Mouse (Mus musculus) cerebellum, adult 11-12 months (tissue): Measurements from ENCODE around the gene Eml1.

Source experiments
- DNase-seq: peaks from one replicate; pipeline ENCODE4 v3.0.0; 2022

Eml1 gene

DNA sequence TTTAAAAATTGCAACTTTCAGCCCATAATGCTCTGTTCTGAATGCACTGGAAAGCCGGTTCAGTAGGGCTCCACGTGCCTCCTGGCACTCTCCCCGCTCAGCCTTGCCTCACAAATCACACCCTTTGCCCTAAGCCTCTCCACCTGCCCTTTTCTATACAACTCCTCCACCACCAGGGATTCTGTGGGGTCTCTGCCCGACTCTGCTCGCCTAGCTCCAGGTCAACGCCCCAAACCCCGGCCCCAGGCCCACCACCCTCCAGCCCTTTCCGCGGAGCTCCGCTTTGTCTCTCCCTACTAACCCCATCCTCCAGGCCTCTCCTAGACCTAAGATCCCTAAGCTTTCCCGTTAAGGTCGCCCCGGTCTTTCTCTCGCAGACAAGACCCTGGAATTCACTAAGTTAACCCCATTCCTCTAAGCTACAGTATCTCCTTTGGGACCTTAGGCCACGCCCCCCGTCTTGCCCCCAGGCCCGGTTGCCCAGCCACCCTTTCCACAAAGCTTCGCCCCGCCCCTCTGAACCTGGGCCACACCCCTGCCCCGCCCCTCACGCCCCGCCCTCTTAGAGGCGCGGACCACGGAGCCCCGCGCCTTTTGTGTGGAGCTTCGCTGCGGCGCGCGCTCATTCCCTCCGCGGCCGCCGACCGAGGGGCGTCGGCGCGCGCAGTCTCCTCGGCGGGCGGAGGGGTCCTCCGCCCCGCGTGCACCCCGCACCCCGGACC, 183.5 kb downstream of the Eml1 start, which contains the start of gene Evl:
TSS of gene Evl (plus strand) at position 601 of the 722 bp plus-strand sequence.
- DNase-seq, result peak; percentile 82

DNA sequence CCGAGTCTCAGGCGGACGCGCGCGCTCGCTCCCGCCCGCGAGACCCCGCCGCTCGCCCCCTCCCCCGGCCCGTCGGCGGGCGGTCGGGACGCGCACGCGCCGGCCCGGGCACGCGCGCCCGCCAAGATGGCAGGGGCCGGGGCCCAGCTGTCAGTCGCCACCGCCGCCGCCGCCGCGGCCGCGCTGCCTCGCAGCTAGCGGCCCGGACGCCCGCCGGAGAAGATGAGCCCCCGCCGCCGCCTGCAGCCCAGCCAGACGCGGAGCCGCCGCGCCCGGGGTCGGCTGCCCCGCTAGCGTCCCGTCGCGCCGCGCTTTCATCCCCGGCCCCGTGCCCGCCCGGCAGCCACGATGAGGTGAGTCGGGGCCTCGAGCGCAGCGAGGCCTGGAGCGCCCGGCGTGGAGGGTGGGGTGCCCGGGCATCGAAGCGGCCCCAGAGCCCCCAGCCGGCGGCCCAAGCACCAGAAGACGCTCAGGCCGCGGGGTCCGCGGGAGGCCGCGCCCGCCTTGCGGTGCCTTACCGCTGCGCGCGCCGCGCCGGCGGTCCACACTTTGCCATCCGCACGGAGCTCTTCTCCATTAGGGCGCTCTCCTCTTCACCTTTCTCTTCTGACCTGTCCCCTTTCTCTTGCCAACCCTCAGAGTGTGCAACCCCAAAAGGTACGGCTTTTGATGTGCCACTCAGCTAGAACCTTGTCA, 184.3 kb downstream of the Eml1 start:
- DNase-seq, result peak; percentile 44

DNA sequence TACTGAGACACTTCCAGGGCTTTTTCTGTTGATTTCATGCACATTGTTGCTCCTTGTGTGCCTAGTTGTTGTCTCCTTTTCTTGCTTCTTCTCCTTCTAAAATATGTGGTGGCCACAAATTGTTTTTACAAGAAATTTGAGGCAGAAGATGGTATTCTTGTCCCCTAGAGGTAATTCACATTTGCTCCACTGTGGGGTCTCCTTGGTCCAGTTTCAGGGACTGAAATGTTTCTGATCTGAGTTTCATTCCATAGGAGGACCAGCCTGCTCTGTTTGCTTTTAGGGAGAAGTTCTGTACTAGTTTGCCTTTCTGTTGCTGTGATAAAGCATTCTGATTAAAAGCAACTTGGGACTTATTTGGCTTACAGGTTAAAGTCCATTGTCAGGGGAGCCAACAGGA, 187.4 kb downstream of the Eml1 start:
- no peak for DNase-seq

DNA sequence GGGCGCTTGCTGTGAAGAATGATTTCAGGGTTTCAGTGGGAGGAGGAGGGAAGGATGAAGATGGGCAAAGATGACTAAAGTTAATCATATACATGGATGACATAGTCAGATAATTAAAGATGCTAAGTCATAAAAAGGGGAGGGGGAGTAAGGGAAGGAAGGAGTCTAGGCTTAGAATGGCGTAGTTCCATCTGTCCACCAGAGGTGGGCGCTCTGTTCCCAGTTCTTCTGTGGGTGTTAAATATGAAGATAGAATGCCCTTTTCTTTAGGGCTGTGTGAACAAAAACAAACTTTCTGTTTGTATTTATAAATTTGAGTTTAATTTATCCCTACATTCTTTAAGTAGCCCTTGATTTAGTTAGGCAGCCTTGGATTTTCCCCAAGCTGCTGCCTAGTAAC, 192.5 kb downstream of the Eml1 start:
- DNase-seq, result no peak

DNA sequence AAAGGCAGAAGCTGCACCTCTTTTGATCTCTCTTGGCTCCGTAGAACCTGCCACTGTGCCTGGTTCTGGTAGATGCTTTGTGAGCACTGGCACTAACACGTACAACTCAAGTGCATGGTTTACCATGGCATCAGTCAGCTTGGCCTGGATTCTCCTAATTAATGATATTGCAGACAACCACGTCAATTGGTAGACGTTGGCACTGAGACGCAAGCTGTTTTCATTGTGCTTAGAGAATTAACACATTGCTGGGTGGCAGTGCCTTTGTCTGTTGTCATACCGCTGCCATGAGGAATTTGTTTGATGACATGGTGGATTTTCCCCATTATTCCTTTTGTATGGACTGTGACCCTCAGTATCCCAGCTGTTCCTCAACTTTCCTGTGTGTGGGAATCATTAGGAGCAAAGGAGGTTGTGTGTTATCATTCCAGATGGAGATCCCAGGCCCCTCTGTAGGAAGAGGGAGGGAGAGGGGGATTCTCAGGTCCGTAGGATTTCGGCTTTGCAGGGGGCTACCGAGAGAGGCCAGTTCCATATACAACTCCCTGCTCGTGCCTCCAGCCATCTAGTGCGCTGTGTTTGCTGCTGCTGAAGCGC, 194.3 kb downstream of the Eml1 start:
- no peak for DNase-seq

DNA sequence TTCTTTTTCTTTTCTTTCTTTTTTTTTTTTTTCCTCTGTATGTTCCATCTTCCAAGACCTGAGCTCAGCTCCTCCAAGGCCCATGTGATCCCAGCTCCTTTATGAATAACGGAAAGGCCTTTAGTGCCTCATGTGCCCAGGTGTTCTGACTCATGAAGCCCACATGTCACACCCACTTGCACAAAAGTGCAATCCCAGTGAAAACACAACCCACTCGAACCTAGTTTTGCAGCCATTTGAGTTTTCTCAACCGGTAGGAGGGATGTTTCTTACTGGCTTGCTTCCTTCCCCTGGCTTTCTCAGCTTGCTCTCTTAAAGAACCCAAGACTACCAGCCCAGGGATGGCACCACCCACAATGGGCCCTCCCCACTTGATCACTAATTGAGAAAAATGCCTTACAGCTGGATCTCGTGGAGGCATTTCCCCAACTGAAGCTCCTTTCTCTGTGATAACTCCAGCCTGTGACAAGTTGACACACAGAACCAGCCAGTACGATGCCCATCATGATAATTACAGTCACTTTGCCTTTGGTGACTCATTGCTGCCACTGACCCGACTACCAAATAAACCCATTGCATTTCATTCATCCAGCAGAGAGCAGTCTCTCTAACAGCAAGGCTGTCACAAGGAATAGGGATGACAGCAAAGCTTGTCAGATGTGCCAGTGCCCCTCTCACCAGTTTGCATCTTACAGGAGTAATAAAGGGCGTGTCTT, 208.6 kb downstream of the Eml1 start:
- no peak for DNase-seq

DNA sequence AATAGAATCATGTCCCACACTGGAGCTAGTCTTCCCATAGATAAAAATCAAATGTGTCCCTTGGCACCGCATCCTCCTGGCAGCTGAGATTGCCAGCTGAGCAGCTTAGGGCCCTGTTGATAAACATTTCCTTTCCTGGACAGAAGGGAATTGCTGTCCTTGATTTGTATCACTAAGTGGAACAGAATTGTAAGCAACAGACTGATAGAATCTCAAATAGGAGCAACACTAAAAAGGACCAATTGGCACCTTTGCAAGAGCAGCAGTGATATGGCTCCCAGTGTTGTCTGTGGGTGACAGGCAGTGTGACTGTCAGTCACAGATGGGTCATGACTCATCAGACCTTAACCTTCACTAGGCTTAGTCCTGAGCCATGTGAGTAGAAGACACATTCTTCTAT, 213.0 kb downstream of the Eml1 start:
- DNase-seq, result peak; percentile 41
